In genomic region chr5:96391086-96391485, GRCm38 (mm10) we compare ENCODE assay signal across 24 mouse cellular contexts. TPM values are rescaled to one million over a fixed set of nuclear protein-coding genes. Genes with fewer than 3 reads are reported as not detected.
A peak's percentile ranks its signal among the peaks of the same experiment; 100 is the strongest.
DNase-seq lines count a peak whose midpoint lies in the region; ATAC-seq and TF ChIP-seq lines count a peak whose summit lies in the region.
"Had no signal": no experiment of that assay in that cellular context is flagged by ENCODE, and none has a peak within 500 bp of the region (broad histone marks: within the 10 kb centered on the region; RNA-seq: fewer than 3 reads in every experiment).

No protein-coding gene starts in this region.

- TF ChIP-seq CTCF in intestine, postnatal 0 days (IDR thresholded peaks at IDR 0.05; ENCODE audit: low read depth) = no peak

- H3K4me2 ChIP-seq in intestine, embryonic 15.5 days (replicated peaks) = no peak overlapping the region
- no peak overlapping the region for H3K4me2 ChIP-seq in intestine, embryonic 16.5 days (ENCODE audit: low read depth, low read length)
- no peak overlapping the region for H3K4me2 ChIP-seq in intestine, postnatal 0 days (replicated peaks; ENCODE audit: low read depth)

- peak; percentile 65 for ATAC-seq in intestine, embryonic 15.5 days
- ATAC-seq in intestine, embryonic 16.5 days = peak; percentile 82
- 0 out of 2 replicates have a peak, but pooled peaks have one; percentile 23 for ATAC-seq in intestine, postnatal 0 days
- ATAC-seq: activated CD4-positive, CD25-positive, alpha-beta regulatory T cell, adult 4 months; CD4-positive, CD25-positive, alpha-beta regulatory T cell, adult 4 months; Patski had no signal

- WGBS in intestine, embryonic 15.5 days = 59% methylated on average over 4 of the region's 4 CpGs
- WGBS in intestine, embryonic 16.5 days = 72% methylated on average over 4 of the region's 4 CpGs
- WGBS in intestine, postnatal 0 days = 46% methylated on average over 4 of the region's 4 CpGs

- H3K27ac ChIP-seq in intestine, embryonic 15.5 days = no peak overlapping the region
- H3K27ac ChIP-seq in intestine, embryonic 16.5 days (ENCODE audit: low read length) = no peak overlapping the region
- no peak overlapping the region for H3K27ac ChIP-seq in intestine, postnatal 0 days (ENCODE audit: low read depth, low read length)

- no peak overlapping the region for H3K9ac ChIP-seq in intestine, embryonic 15.5 days
- H3K9ac ChIP-seq in intestine, embryonic 16.5 days (ENCODE audit: low read depth, low read length) = no peak overlapping the region
- H3K9ac ChIP-seq in intestine, postnatal 0 days (ENCODE audit: low read depth, low read length) = no peak overlapping the region

- no peaks in the 10 kb centered on the region for H3K9me3 ChIP-seq in intestine, embryonic 15.5 days
- no peaks in the 10 kb centered on the region for H3K9me3 ChIP-seq in intestine, embryonic 16.5 days (ENCODE audit: control insufficient read depth, low read length)
- no peaks in the 10 kb centered on the region for H3K9me3 ChIP-seq in intestine, postnatal 0 days (ENCODE audit: control insufficient read depth)

- H3K36me3 ChIP-seq in intestine, embryonic 15.5 days = no peaks in the 10 kb centered on the region
- H3K36me3 ChIP-seq in intestine, embryonic 16.5 days (ENCODE audit: control insufficient read depth, insufficient read depth, low read length) = no peaks in the 10 kb centered on the region
- no peaks in the 10 kb centered on the region for H3K36me3 ChIP-seq in intestine, postnatal 0 days (ENCODE audit: control insufficient read depth, insufficient read depth)
- H3K36me3 ChIP-seq: G1E had no signal

- no peak overlapping the region for H3K4me3 ChIP-seq in intestine, embryonic 15.5 days (replicated peaks)
- no peak overlapping the region for H3K4me3 ChIP-seq in intestine, embryonic 16.5 days (ENCODE audit: low read length)
- H3K4me3 ChIP-seq in intestine, postnatal 0 days (ENCODE audit: low read depth, low read length) = no peak overlapping the region

- H3K4me1 ChIP-seq in intestine, embryonic 15.5 days (replicated peaks) = 0 out of 2 replicates have a peak, but pooled peaks cover 2% of the 10 kb centered on the region
- peaks cover 2% of the 10 kb centered on the region for H3K4me1 ChIP-seq in intestine, embryonic 16.5 days (ENCODE audit: control insufficient read depth, insufficient read depth, low read length)
- 0 out of 2 replicates have a peak, but pooled peaks cover 12% of the 10 kb centered on the region for H3K4me1 ChIP-seq in intestine, postnatal 0 days (replicated peaks; ENCODE audit: control insufficient read depth, insufficient read depth, low read length)

- peak; percentile 44 for DNase-seq in heart, adult 11 months
- no peak for DNase-seq in heart, adult 8-10 months (ENCODE audit: low spot score)
- DNase-seq in adrenal gland, adult 18-20 months (ENCODE audit: low spot score in 2 of 2) = no peak
- DNase-seq in urinary bladder, postnatal 4 days (ENCODE audit: low spot score in 2 of 2) = no peak
- DNase-seq in liver = no peak
- DNase-seq: adrenal gland, adult 2 months; adrenal gland, adult 8-10 months; adrenal gland, postnatal 10 days; adrenal gland, postnatal 14 days; adrenal gland, postnatal 25 days; adrenal gland, postnatal 36 days; B cell, adult 2 months; cerebellum, adult 11 months; cerebellum, adult 11-12 months; cerebellum, adult 18-20 months had no signal

- H3K27me3 ChIP-seq in intestine, embryonic 15.5 days (replicated peaks) = no peaks in the 10 kb centered on the region
- H3K27me3 ChIP-seq in intestine, embryonic 16.5 days (replicated peaks; ENCODE audit: control insufficient read depth, insufficient read depth, low read length) = no peaks in the 10 kb centered on the region
- no peaks in the 10 kb centered on the region for H3K27me3 ChIP-seq in intestine, postnatal 0 days (replicated peaks; ENCODE audit: control insufficient read depth, insufficient read depth, low read length)
- H3K27me3 ChIP-seq: CH12.LX, Patski had no signal

RNA-seq across cellular contexts. Expression of gene Fras1, which starts 17.3 kb away (rescaled TPM):
- total RNA-seq in heart, adult 8-10 months (2022) = 1 to 10 TPM in 3 of 4 experiments, under 1 TPM in 1; 0.73 to 2.6 (median 1.9) TPM
- polyA plus RNA-seq in intestine, embryonic 15.5 days (2015; fragmentation: Nextera tagmentation; extraction: Ambion mirVana) = 17.0 and 18.3 TPM in 2 replicates
- polyA plus RNA-seq in intestine, embryonic 16.5 days (2015; fragmentation: Nextera tagmentation; extraction: Ambion mirVana) = 12.7 and 13.9 TPM in 2 replicates
- 3.2 and 3.5 TPM in 2 replicates for polyA plus RNA-seq in intestine, postnatal 0 days (2015; fragmentation: Nextera tagmentation; extraction: Ambion mirVana)
- total RNA-seq in adrenal gland, adult 18-20 months (2021) = 1 to 10 TPM; 1.2 to 1.9 TPM
- total RNA-seq: MEL had no signal

Comparison
In these comparisons a context has a peak if more than half of its experiments do, and no peak if none do; other contexts are left out.
1. ATAC-seq: peak in every context shown above with its lines; median percentile 82 in intestine, embryonic 16.5 days; 65 in intestine, embryonic 15.5 days; 23 in intestine, postnatal 0 days.